Mouse (Mus musculus) midbrain, postnatal 0 days (tissue): Measurements from ENCODE around the gene Slc1a2. TPM values are rescaled to one million over a fixed set of nuclear protein-coding genes. Genes with fewer than 3 reads are reported as not detected.
A peak's percentile ranks its signal among the peaks of the same experiment; 100 is the strongest.

Source experiments
- ATAC-seq: fragments of 200-750 bp; cut with Nextera tagmentation; 2 replicates; pipeline ENCODE4 v1.8.0; 2017; ENCODE audit warnings: moderate number of reproducible peaks, mild to moderate bottlenecking, moderate TSS enrichment, moderate library complexity; ENCODE audit not compliant: low FRiP score
- DNase-seq: peaks from one replicate; pipeline ENCODE4 v3.0.0-alpha.2; 2015; ENCODE audit warnings: low spot score
- H3K27ac ChIP-seq: fragments of 300-500 bp; sonication (generic); 2 replicates; pipeline ENCODE4 v1.5.1; 2014; ENCODE audit warnings: low read depth, mild to moderate bottlenecking, low read length, mixed read lengths
- H3K27me3 ChIP-seq: fragments of 300-500 bp; sonication (generic); 2 replicates; pipeline ENCODE4 v1.6.1; 2014; ENCODE audit warnings: low read length, control low read depth, mixed read lengths; ENCODE audit not compliant: insufficient read depth
- H3K36me3 ChIP-seq: fragments of 300-500 bp; sonication (generic); 2 replicates; pipeline ENCODE4 v1.6.1; 2014; ENCODE audit warnings: low read length, control low read depth, mixed read lengths; ENCODE audit not compliant: insufficient read depth
- H3K4me1 ChIP-seq: fragments of 300-500 bp; sonication (generic); 2 replicates; pipeline ENCODE4 v1.6.1; 2014; ENCODE audit warnings: mild to moderate bottlenecking, control low read depth, antibody characterized with exemption, low read length, mixed read lengths; ENCODE audit not compliant: insufficient read depth
- H3K4me2 ChIP-seq: fragments of 300-500 bp; sonication (generic); 2 replicates; pipeline ENCODE4 v1.6.1; 2014; ENCODE audit warnings: low read depth, mild to moderate bottlenecking, low read length, mixed read lengths; ENCODE audit not compliant: poor library complexity, severe bottlenecking
- H3K4me3 ChIP-seq: fragments of 300-500 bp; sonication (generic); 2 replicates; pipeline ENCODE4 v1.5.1; 2014; ENCODE audit warnings: low read depth, mild to moderate bottlenecking, low read length, moderate library complexity
- H3K9ac ChIP-seq: fragments of 300-500 bp; sonication (generic); replicated peaks from 2 replicates; pipeline ENCODE4 v1.6.1; 2014; ENCODE audit warnings: mild to moderate bottlenecking, low read length, moderate library complexity, mixed read lengths; ENCODE audit not compliant: poor library complexity, severe bottlenecking
- H3K9me3 ChIP-seq: fragments of 300-500 bp; sonication (generic); 2 replicates; pipeline ENCODE4 v1.6.1; 2016; ENCODE audit warnings: low read length, control low read depth
- CTCF ChIP-seq: IDR thresholded peaks from 2 replicates; pipeline ENCODE4 v1.5.1; 2016; ENCODE audit warnings: antibody characterized with exemption, mild to moderate bottlenecking
- WGBS: fragments of 180-500 bp; shearing (Covaris S2); extraction: QIAGEN DNeasy Blood & Tissue Kit; methylation state at CpG from one replicate; pipeline ENCODE4 v1.1.7; 2014; 5-methylcytosine and 5-hydroxymethylcytosine counted together
- polyA plus RNA-seq: library from polyadenylated mRNA; unstranded; fragments of >200 nt; fragmentation: Nextera tagmentation; extraction: Ambion mirVana; gene quantifications from 2 replicates; pipeline ENCODE4 v1.2.1, GENCODE M21; 2015
- total RNA-seq: library from RNA; depleted of rRNA; stranded (reverse); fragments of >200 nt; gene quantifications from 2 replicates; pipeline ENCODE4 v1.2.3, GENCODE M21; 2014

Gene Slc1a2
- total and polyA plus RNA-seq, 2 experiments from 2014 or later = 15.7 to 102 TPM

GRCm38 (mm10) chr2:102638690-102639089 is 19.8 kb upstream of the Slc1a2 start:
- TF ChIP-seq CTCF = no peak
- no peaks in the 10 kb centered on the region for H3K9me3 ChIP-seq
- DNase-seq (no peak), ATAC-seq (no peak)
- H3K27me3 ChIP-seq = no peaks in the 10 kb centered on the region
- H3K4me1 ChIP-seq = no peaks in the 10 kb centered on the region
- H3K27ac ChIP-seq = no peak overlapping the region
- no peak overlapping the region for H3K9ac ChIP-seq
- 18% methylated on average over 2 of the region's 2 CpGs for WGBS
- no peak overlapping the region for H3K4me2 ChIP-seq
- H3K36me3 ChIP-seq = no peaks in the 10 kb centered on the region
- H3K4me3 ChIP-seq = no peak overlapping the region

- no peak overlapping the region for H3K4me3 ChIP-seq
- WGBS = 87% methylated on average over 10 of the region's 10 CpGs
- no peak overlapping the region for H3K4me2 ChIP-seq
- H3K27me3 ChIP-seq = no peaks in the 10 kb centered on the region
- H3K9me3 ChIP-seq = no peaks in the 10 kb centered on the region
- no peaks in the 10 kb centered on the region for H3K4me1 ChIP-seq
- no peak for TF ChIP-seq CTCF
- no peak for ATAC-seq
- H3K36me3 ChIP-seq = no peaks in the 10 kb centered on the region
- H3K27ac ChIP-seq = 0 out of 2 replicates have a peak overlapping the region, but pooled peaks have one; percentile 32
- H3K9ac ChIP-seq = no peak overlapping the region
- no peak for DNase-seq
These were observed 9.5 kb upstream of the Slc1a2 start for GRCm38 (mm10) chr2:102648845-102649500.

- 63% methylated on average over 4 of the region's 4 CpGs for WGBS
- H3K9ac ChIP-seq = no peak overlapping the region
- no peak overlapping the region for H3K27ac ChIP-seq
- no peaks in the 10 kb centered on the region for H3K27me3 ChIP-seq
- no peaks in the 10 kb centered on the region for H3K36me3 ChIP-seq
- H3K9me3 ChIP-seq = no peaks in the 10 kb centered on the region
- no peaks in the 10 kb centered on the region for H3K4me1 ChIP-seq
- ATAC-seq (peak; percentile 34; the same call in 1 of the 2 replicates), DNase-seq (no peak)
- TF ChIP-seq CTCF = no peak
- no peak overlapping the region for H3K4me2 ChIP-seq
- no peak overlapping the region for H3K4me3 ChIP-seq
These were observed 8.1 kb upstream of the Slc1a2 start for GRCm38 (mm10) chr2:102650322-102650721.

GRCm38 (mm10) chr2:102655966-102656725 is 2.3 kb upstream of the Slc1a2 start:
- Histone ChIP-seq H3K4me2 (no peak overlapping the region), H3K4me1 (peaks cover 5% of the 10 kb centered on the region; the same call in 1 of the 2 replicates), H3K9ac (no peak overlapping the region), H3K9me3 (no peaks in the 10 kb centered on the region), H3K36me3 (no peaks in the 10 kb centered on the region), H3K27me3 (no peaks in the 10 kb centered on the region), H3K4me3 (no peak overlapping the region), H3K27ac (no peak overlapping the region)
- TF ChIP-seq CTCF = no peak
- 38% methylated on average over 8 of the region's 8 CpGs for WGBS
- DNase-seq = peak; percentile 57
- no peak for ATAC-seq

- no peak for ATAC-seq
- Histone ChIP-seq H3K9me3 (no peaks in the 10 kb centered on the region), H3K4me1 (peaks cover 16% of the 10 kb centered on the region; the same call in 1 of the 2 replicates), H3K4me3 (peak overlapping the region; percentile 83), H3K27ac (peak overlapping the region; percentile 88), H3K36me3 (no peaks in the 10 kb centered on the region), H3K9ac (peak overlapping the region; percentile 79), H3K27me3 (no peaks in the 10 kb centered on the region), H3K4me2 (peak overlapping the region; percentile 87)
- no peak for TF ChIP-seq CTCF
- no peak for DNase-seq
- WGBS = 4% methylated on average over 7 of the region's 7 CpGs
These were observed 733 bp upstream of the Slc1a2 start for GRCm38 (mm10) chr2:102657726-102658125.
